Mouse (Mus musculus) olfactory bulb, adult 2 months (tissue): ENCODE measurements around the gene Frrs1.

Experiments used
- CTCF ChIP-seq: fragments of 200-500 bp; IDR thresholded peaks from 2 replicates; pipeline ENCODE4 v1.5.1; 2012; ENCODE audit warnings: low read depth, mild to moderate bottlenecking, low read length, moderate library complexity; ENCODE audit not compliant: insufficient read depth
- POLR2A ChIP-seq: fragments of 200-500 bp; IDR thresholded peaks from 2 replicates; pipeline ENCODE4 v1.6.1; 2012; ENCODE audit warnings: mild to moderate bottlenecking, low read depth, low read length, moderate library complexity; ENCODE audit not compliant: insufficient read depth

DNA sequence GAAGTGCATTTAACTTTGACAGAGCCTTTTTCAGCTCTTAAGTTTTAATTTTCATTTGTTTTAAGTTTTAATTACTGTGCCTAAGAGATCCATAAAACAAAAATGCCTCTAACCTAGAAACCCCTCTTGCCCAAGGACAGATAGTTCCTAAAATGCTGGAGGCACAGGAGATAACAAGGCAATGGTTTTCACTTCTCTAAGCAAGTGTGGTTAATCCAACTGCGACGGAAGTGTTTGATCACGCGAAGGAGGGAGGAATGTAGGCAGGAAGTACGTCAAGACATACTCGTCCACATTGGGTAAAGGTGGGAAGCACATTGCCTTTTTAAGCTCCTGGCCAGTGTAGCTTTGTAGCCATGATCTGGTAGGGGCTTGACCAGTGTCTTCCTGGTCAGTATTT is 1.7 kb upstream of the Frrs1 start:
- TF ChIP-seq CTCF (no peak), POLR2A (no peak)
